Mouse (Mus musculus) regulatory T cell (primary cell): ENCODE results near the gene Gm382.

Experiments
- in situ Hi-C: fragments of 300-600 bp; cut with MboI, MseI; formaldehyde crosslinking; loops from one replicate; pipeline ENCODE4 v1.15.1; 2025; ENCODE audit warnings: high pct_unique_total_duplicates

Gm382 gene

GRCm38 (mm10) chrX:127039672-127040071, at the start of gene Gm382:
Gene Gm382, plus strand, starts transcription at chrX:127039972.
- in situ Hi-C loops = no loop called here

GRCm38 (mm10) chrX:127070179-127070578, 30.4 kb downstream of the Gm382 start:
- in situ Hi-C loops = loop anchor here (25.0 kb wide), 1 partner anchor 308 kb away; no protein-coding TSS in a partner anchor

- in situ Hi-C loops = no loop called here
Observed at GRCm38 (mm10) chrX:127091282-127091681, 51.5 kb downstream of the Gm382 start.

GRCm38 (mm10) chrX:127093036-127093435, 53.3 kb downstream of the Gm382 start:
- in situ Hi-C loops = no loop called here

GRCm38 (mm10) chrX:127093961-127094360, 54.2 kb downstream of the Gm382 start:
- in situ Hi-C loops = no loop called here

- in situ Hi-C loops = no loop called here
Observed at GRCm38 (mm10) chrX:127104341-127104740, 64.6 kb downstream of the Gm382 start.
